Mouse (Mus musculus) thymus, adult 2 months (tissue): ENCODE data around the gene D430042O09Rik. TPM values are rescaled to one million over a fixed set of nuclear protein-coding genes. Genes with fewer than 3 reads are reported as not detected.

Experiments
- DNase-seq: peaks from one replicate; pipeline ENCODE4 v3.0.0; 2021
- H3K27ac ChIP-seq: fragments of 200-500 bp; 2 replicates; pipeline ENCODE4 v1.5.1; 2012; ENCODE audit warnings: low read length, control low read depth; ENCODE audit not compliant: control insufficient read depth, insufficient read depth
- H3K27me3 ChIP-seq: fragments of 200-500 bp; 2 replicates; pipeline ENCODE4 v1.6.1; 2012; ENCODE audit warnings: mild to moderate bottlenecking, low read length, moderate library complexity, mixed read lengths; ENCODE audit not compliant: control insufficient read depth, insufficient read depth
- H3K36me3 ChIP-seq: fragments of 200-500 bp; 2 replicates; pipeline ENCODE4 v1.6.1; 2012; ENCODE audit warnings: mild to moderate bottlenecking, low read length, moderate library complexity; ENCODE audit not compliant: control insufficient read depth, insufficient read depth
- H3K4me1 ChIP-seq: fragments of 200-500 bp; replicated peaks from 2 replicates; pipeline ENCODE4 v1.6.1; 2012; ENCODE audit warnings: low read length; ENCODE audit not compliant: control insufficient read depth, insufficient read depth
- H3K4me3 ChIP-seq: fragments of 200-500 bp; 2 replicates; pipeline ENCODE4 v1.5.1; 2012; ENCODE audit warnings: mild to moderate bottlenecking, low read length, control low read depth, moderate library complexity; ENCODE audit not compliant: control insufficient read depth, insufficient read depth
- CTCF ChIP-seq: fragments of 200-500 bp; IDR thresholded peaks from 2 replicates; pipeline ENCODE4 v1.5.1; 2012; ENCODE audit warnings: mild to moderate bottlenecking, control low read depth, low read length, moderate library complexity, borderline replicate concordance; ENCODE audit not compliant: control insufficient read depth, poor library complexity, insufficient read depth; ENCODE audit errors: extremely low read depth
- POLR2A ChIP-seq: fragments of 200-500 bp; IDR thresholded peaks from 2 replicates; pipeline ENCODE4 v1.6.1; 2012; ENCODE audit warnings: mild to moderate bottlenecking, low read length, control low read depth, moderate library complexity; ENCODE audit not compliant: control insufficient read depth, poor library complexity, insufficient read depth; ENCODE audit errors: extremely low read depth
- WGBS: fragments of 180-500 bp; shearing (Covaris S2); methylation state at CpG from one replicate; pipeline ENCODE4 v1.1.7; 2018; 5-methylcytosine and 5-hydroxymethylcytosine counted together
- polyA plus RNA-seq: library from polyadenylated mRNA; depleted of rRNA; stranded (reverse); fragments of >200 nt; gene quantifications from 2 replicates; pipeline ENCODE4 v1.2.3, GENCODE M21; 2012

D430042O09Rik gene
- polyA plus RNA-seq, 1 experiment: 22.4 TPM

DNA sequence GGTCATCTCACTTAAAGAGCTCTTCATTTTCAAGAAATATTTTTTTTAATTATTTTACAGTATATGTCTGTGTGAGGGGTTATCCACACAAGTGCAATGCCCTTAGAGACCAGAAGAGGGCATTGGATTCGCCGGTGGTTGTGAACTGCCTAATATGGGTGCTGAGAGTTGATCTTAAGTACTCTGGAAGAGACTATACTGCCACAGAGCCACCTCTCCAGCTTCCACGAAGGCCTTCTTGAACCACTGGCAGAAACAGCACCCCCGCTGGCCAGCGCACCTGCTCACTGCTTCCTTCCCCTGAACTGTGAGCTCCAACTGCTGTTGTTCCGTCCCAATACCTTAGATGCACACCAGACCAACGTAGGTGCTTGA, 39.6 kb downstream of the D430042O09Rik start:
- WGBS: 83% methylated on average over 7 of the region's 7 CpGs
- Histone ChIP-seq H3K27me3 (no peaks in the 10 kb centered on the region), H3K36me3 (no peaks in the 10 kb centered on the region), H3K27ac (no peak overlapping the region), H3K4me3 (no peak overlapping the region), H3K4me1 (no peaks in the 10 kb centered on the region)
- TF ChIP-seq POLR2A (no peak), CTCF (no peak)
- DNase-seq: peak; percentile 14

DNA sequence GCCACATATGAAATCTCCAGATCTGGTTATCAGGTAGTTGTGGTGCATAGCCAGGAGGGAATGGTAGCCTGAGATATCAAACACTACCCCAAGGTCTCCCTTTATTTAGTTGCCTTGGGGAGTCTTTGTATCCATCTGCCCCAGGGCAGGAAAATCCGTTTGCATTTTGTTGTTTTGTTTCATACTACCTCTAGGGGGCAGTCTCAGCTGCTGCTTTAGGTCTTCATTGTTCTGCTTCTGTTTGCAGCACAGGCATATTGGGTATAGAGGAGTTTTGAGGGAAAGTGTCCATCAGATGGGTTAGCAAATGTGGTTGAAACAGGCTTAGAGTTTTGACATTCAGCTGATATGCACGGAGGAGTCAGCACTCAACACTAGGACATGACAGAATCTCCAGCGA, 40.5 kb downstream of the D430042O09Rik start:
- TF ChIP-seq CTCF (no peak), POLR2A (no peak)
- WGBS: 71% methylated on average over 3 of the region's 3 CpGs
- no peak for DNase-seq

DNA sequence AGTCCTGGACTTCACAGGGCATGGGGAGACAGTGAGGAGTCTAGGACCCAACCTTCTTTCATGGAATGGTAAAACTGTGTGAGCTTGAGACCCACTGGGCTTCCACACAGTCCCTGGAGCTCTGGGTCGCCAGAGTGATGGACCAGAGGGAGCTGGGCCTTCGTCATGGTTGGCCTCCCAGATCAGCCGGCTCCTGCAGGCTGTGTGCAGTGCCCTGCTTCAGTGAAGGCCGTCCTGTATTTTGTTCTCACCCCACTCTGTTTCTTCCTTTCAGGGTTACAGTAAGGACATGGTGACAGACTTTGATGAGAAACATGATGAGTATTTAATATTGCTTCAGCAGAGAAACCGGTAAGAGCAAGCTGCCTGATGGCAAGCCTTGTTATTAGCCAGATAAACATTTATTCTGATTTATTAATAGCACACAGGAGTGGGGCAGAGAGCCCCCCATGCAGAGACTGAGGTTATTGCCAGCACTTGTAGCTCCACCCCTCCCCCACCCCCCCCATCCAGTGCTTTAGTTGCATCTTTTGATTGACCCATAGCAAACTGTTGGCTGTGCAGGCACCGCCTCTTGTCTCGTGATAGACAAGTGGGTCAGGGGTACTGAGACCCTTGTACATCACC, 45.1 kb downstream of the D430042O09Rik start:
- H3K27me3 ChIP-seq: no peaks in the 10 kb centered on the region
- H3K4me3 ChIP-seq: no peak overlapping the region
- no peak for TF ChIP-seq CTCF
- TF ChIP-seq POLR2A: no peak
- DNase-seq: no peak
- H3K36me3 ChIP-seq: no peaks in the 10 kb centered on the region
- no peaks in the 10 kb centered on the region for H3K4me1 ChIP-seq
- 93% methylated on average over 7 of the region's 7 CpGs for WGBS
- H3K27ac ChIP-seq: no peak overlapping the region

More for the DNA sequence above, 40.5 kb downstream of the D430042O09Rik start:
- Histone ChIP-seq H3K36me3 (no peaks in the 10 kb centered on the region), H3K4me1 (no peaks in the 10 kb centered on the region), H3K4me3 (no peak overlapping the region), H3K27ac (no peak overlapping the region), H3K27me3 (no peaks in the 10 kb centered on the region)

GRCm38 (mm10) chr7:125753326-125753715, 45.6 kb downstream of the D430042O09Rik start:
- H3K27me3 ChIP-seq: no peaks in the 10 kb centered on the region
- no peak for DNase-seq
- H3K36me3 ChIP-seq: no peaks in the 10 kb centered on the region
- H3K4me3 ChIP-seq: no peak overlapping the region
- TF ChIP-seq CTCF: no peak
- TF ChIP-seq POLR2A: no peak
- WGBS: 90% methylated on average over 3 of the region's 3 CpGs
- no peak overlapping the region for H3K27ac ChIP-seq
- no peaks in the 10 kb centered on the region for H3K4me1 ChIP-seq

DNA sequence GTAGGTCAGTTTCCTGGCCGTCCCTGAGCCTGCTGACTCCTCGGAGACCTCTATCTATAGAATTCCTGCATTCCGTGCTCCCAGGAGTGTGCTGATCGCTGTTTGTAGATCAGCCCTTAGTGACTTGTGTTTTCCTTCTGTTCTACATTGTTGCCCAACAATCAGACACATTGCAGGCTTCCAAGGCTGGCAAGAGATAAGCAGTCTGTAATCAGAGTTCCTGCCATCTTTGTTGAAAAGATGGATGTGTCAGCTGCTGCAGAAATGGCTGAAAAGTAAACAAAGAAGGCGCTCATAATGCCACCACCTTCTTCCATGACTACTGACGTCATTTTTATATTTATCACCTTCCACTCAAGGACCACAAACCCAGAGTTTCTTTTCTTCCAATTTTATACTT, 49.1 kb downstream of the D430042O09Rik start:
- DNase-seq: no peak
- no peak for TF ChIP-seq CTCF
- TF ChIP-seq POLR2A: no peak
- no peak overlapping the region for H3K4me3 ChIP-seq
- WGBS: 97% methylated on average over 6 of the region's 6 CpGs
- no peaks in the 10 kb centered on the region for H3K27me3 ChIP-seq
- H3K36me3 ChIP-seq: no peaks in the 10 kb centered on the region
- no peaks in the 10 kb centered on the region for H3K4me1 ChIP-seq
- H3K27ac ChIP-seq: no peak overlapping the region

DNA sequence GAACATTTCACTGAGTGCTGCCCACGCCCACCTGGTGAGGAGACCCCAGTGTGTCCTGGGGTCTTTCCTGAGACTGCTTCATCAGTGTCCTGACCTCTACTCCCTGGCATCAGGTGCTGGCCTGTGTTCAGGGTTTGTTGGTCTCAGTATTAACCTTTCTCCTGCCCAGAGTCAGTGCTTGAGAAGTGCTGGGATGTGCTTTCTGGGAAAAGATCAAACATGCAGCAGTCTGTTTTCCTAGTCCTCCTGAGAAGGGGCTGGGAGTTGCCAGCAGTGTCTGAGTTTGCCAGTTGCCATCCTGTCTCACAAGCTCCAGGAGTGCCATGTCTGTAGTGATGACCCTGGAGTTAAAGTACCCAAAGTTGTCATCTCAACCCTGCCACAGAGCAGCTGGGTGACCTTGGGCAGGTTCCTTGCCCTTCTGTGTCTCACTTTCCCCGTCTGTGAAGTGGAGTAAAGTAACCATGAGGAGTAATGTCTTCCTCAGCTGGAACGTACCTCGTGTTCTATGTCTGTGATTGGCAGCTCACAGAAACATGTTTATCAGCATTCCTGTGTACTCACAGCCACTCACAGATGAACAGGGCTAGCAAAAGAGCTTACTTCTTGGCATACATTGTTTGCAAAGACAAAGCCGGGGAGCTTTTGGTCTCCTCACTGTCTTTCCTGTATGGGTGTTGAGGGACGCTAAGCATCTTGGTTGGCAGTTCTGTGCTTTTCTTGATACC, 50.4 kb downstream of the D430042O09Rik start:
- Histone ChIP-seq H3K36me3 (no peaks in the 10 kb centered on the region), H3K4me1 (no peaks in the 10 kb centered on the region), H3K27ac (no peak overlapping the region), H3K27me3 (no peaks in the 10 kb centered on the region), H3K4me3 (no peak overlapping the region)
- DNase-seq: no peak
- TF ChIP-seq POLR2A (no peak), CTCF (no peak)
- 95% methylated on average over 6 of the region's 6 CpGs for WGBS

GRCm38 (mm10) chr7:125762289-125762688, 54.6 kb downstream of the D430042O09Rik start:
- no peaks in the 10 kb centered on the region for H3K4me1 ChIP-seq
- TF ChIP-seq POLR2A (no peak), CTCF (no peak)
- 74% methylated on average over 2 of the region's 2 CpGs for WGBS
- H3K27ac ChIP-seq: no peak overlapping the region
- DNase-seq: no peak
- no peak overlapping the region for H3K4me3 ChIP-seq
- H3K36me3 ChIP-seq: no peaks in the 10 kb centered on the region
- H3K27me3 ChIP-seq: no peaks in the 10 kb centered on the region
